In the genomic region with DNA sequence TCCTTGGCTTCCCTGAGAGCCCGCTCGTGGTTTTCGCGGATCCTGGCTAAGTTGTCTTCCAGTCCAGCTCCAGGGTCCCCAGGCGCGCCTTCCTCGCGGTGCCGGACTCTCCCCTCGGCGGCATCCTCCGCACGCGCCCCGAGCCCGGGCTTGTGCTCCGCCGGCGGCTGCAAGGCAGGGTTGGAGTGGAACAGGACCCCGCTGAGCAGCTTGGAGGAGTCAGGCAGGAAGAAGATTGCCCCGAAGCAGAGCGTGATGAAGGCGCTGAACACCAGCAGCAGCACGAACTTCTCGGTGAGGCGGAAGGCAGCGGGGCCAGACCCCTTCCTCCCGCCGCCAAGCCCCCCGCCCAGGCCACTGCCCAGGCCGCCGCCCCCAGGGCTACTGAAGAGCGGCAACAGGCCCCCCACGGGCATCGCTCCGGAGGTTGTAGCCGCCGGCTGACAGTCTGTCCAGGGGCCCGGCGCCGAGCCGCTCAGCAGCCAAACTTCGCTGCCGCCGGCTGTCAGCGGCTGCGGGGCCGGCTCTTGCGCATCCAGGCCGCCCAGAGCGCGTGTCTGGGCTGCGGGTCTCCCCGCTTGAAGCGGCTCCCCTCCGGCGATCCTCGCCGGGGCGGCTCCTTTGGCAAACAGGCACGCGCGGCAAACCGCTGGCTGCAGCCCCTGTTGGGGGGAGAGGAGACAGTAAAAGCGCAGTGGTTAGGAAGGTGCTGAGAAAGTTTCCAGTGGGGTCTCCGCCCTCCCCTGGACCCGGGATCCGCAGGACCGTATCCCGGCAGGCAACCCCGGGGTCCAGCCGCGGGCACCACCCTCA, we compare ENCODE assay signal across 8 mouse cellular contexts. TPM values are rescaled to one million over a fixed set of nuclear protein-coding genes. Genes with fewer than 3 reads are reported as not detected.
DNase-seq lines count a peak whose midpoint lies in the region; ATAC-seq lines count a peak whose summit lies in the region.

No protein-coding gene starts in this region.

- under 1% methylated on average over 67 of the region's 73 CpGs for WGBS in kidney, embryonic 16.5 days
- 1% methylated on average over 72 of the region's 73 CpGs for WGBS in macrophage (ENCODE audit: missing documents)

- ATAC-seq in granulocyte monocyte progenitor cell, adult 5-6 weeks (replicated peaks; ENCODE audit: poor library complexity, severe bottlenecking), result peak; percentile 8
- peak; percentile 52 for ATAC-seq in kidney, embryonic 16.5 days (ENCODE audit: low FRiP score, low TSS enrichment)
- no peak for ATAC-seq in erythroid progenitor cell, adult 5-6 weeks (replicated peaks; ENCODE audit: low FRiP score, poor library complexity, severe bottlenecking)

- H3K9me3 ChIP-seq in kidney, embryonic 16.5 days (ENCODE audit: low read length), result no peaks in the 10 kb centered on the region

- peak overlapping the region; percentile 87 for H3K4me3 ChIP-seq in kidney, embryonic 16.5 days (ENCODE audit: low read length)
- H3K4me3 ChIP-seq in macrophage (ENCODE audit: inconsistent target), result peak overlapping the region; percentile 78

- peaks cover 53% of the 10 kb centered on the region for H3K79me2 ChIP-seq in macrophage (ENCODE audit: inconsistent target)

- H3K36me3 ChIP-seq in kidney, embryonic 16.5 days (ENCODE audit: insufficient read depth, low read length), result no peaks in the 10 kb centered on the region
- peaks cover 5% of the 10 kb centered on the region; the same call in 1 of the 2 replicates for H3K36me3 ChIP-seq in macrophage (ENCODE audit: inconsistent target)

- DNase-seq in 416B (ENCODE audit: low read depth) (peak; percentile 29), ES-CJ7 (ENCODE audit: low read depth, low spot score) (peak; percentile 34)
- DNase-seq in cerebellum, postnatal 36 days, result peak; percentile 15 to 23
- DNase-seq in right cerebral cortex, postnatal 4 days, result peak; percentile 45

- peak overlapping the region; percentile 50 for H3K27ac ChIP-seq in kidney, embryonic 16.5 days (ENCODE audit: low read length)
- H3K27ac ChIP-seq in macrophage, result peak overlapping the region; percentile 32

- peaks cover 34% of the 10 kb centered on the region for H3K4me1 ChIP-seq in kidney, embryonic 16.5 days (ENCODE audit: insufficient read depth, low read length)

- peak overlapping the region; percentile 91 for H3K4me2 ChIP-seq in kidney, embryonic 16.5 days (replicated peaks; ENCODE audit: low read depth, low read length)

- peak overlapping the region; percentile 78 for H3K9ac ChIP-seq in kidney, embryonic 16.5 days (replicated peaks; ENCODE audit: low read length)

- no peaks in the 10 kb centered on the region for H3K27me3 ChIP-seq in kidney, embryonic 16.5 days (ENCODE audit: insufficient read depth, low read length)

RNA-seq across cellular contexts. Expression of a gene that starts 1.6 kb away (rescaled TPM):
- 51.7 and 66.8 TPM in 2 replicates for total RNA-seq in granulocyte monocyte progenitor cell, adult 5-6 weeks (2014; fragmentation: Nextera tagmentation)
- 74.8 and 82.5 TPM in 2 replicates for total RNA-seq in granulocyte monocyte progenitor cell, adult 5-6 weeks (2017)
- polyA plus RNA-seq in kidney, embryonic 16.5 days (2015; fragmentation: Nextera tagmentation; extraction: Ambion mirVana), result 6.5 and 8.4 TPM in 2 replicates
- 100 to 1,000 TPM in 25 of 26 experiments, 10 to 100 TPM in 1; 89.6 to 892 (median 168) TPM for total RNA-seq in macrophage (2018; cell fraction: chromatin; rRNA removed)
- 100 to 1,000 TPM in 11 of 26 experiments, 10 to 100 TPM in 15; 39.7 to 175 (median 78.7) TPM for total RNA-seq in macrophage (2018; cell fraction: cytosol; rRNA removed)
- 100 to 1,000 TPM; 112 to 558 (median 184) TPM for total RNA-seq in macrophage (2018; cell fraction: nucleus; rRNA removed)
- 78.0 to 86.5 TPM (median 79.4 TPM) in 3 replicates for polyA plus RNA-seq in macrophage (2018)
- total RNA-seq in erythroid progenitor cell, adult 5-6 weeks (2015; ENCODE audit: low replicate concordance), result 86.9 and 121 TPM in 2 replicates
- 92.8 and 112 TPM in 2 replicates for total RNA-seq in erythroid progenitor cell, adult 5-6 weeks (2017; ENCODE audit: low replicate concordance)
